Mouse (Mus musculus) CH12.LX (cell line): ENCODE data around the gene Clmp. TPM values are rescaled to one million over a fixed set of nuclear protein-coding genes. Genes with fewer than 3 reads are reported as not detected.

Experiments used
- DNase-seq: peaks from one replicate; pipeline ENCODE4 v3.0.0-alpha.2; 2013; ENCODE audit errors: extremely low read depth
- H3K27ac ChIP-seq: 2 replicates; pipeline ENCODE4 v1.5.1; 2012; ENCODE audit warnings: low read depth, mild to moderate bottlenecking, control low read depth, moderate library complexity; ENCODE audit not compliant: insufficient read depth
- H3K27me3 ChIP-seq: replicated peaks from 2 replicates; pipeline ENCODE3; 2012; ENCODE audit warnings: inconsistent platforms
- H3K36me3 ChIP-seq, 2 experiments: replicated peaks in 1 of 2; 2 replicates each; pipeline versions ENCODE3 to v1.6.1; 2012; ENCODE audit warnings: inconsistent platforms in 1 of 2, low read length in 1 of 2, mild to moderate bottlenecking in 1 of 2, mixed read lengths in 1 of 2, moderate library complexity in 1 of 2; ENCODE audit not compliant: control insufficient read depth in 1 of 2, insufficient read depth in 1 of 2
- H3K4me1 ChIP-seq, 2 experiments: 2 replicates each; pipeline ENCODE4 v1.6.1; 2012; ENCODE audit warnings: inconsistent platforms in 1 of 2, moderate library complexity in 1 of 2; ENCODE audit not compliant: insufficient read depth in 2 of 2, control insufficient read depth in 1 of 2
- H3K4me2 ChIP-seq: 2 replicates; pipeline ENCODE4 v1.6.1; 2012; ENCODE audit warnings: low read depth, mild to moderate bottlenecking, control low read depth; ENCODE audit not compliant: poor library complexity, insufficient read depth, severe bottlenecking
- H3K4me3 ChIP-seq, 3 experiments: fragments of 150-350 bp in 1 of 3; sonication (generic) in 1 of 3; replicated peaks in 1 of 3; 2 replicates each; pipeline versions ENCODE3 to v1.5.1; 2011 to 2012; ENCODE audit warnings: low read depth in 2 of 3, low read length in 2 of 3, mild to moderate bottlenecking in 2 of 3, moderate library complexity in 2 of 3, control low read depth in 1 of 3, improper control_type of control experiment in 1 of 3, inconsistent platforms in 1 of 3, mixed read lengths in 1 of 3; ENCODE audit not compliant: poor library complexity in 1 of 3
- H3K79me2 ChIP-seq: replicated peaks from 2 replicates; pipeline ENCODE4 v1.6.1; 2012; ENCODE audit warnings: mild to moderate bottlenecking, moderate library complexity; ENCODE audit not compliant: control insufficient read depth, poor library complexity, insufficient read depth, severe bottlenecking; ENCODE audit errors: extremely low read depth
- H3K9ac ChIP-seq: 2 replicates; pipeline ENCODE4 v1.6.1; 2012; ENCODE audit warnings: low read depth, mild to moderate bottlenecking, control low read depth, moderate library complexity; ENCODE audit not compliant: insufficient read depth
- H3K9me3 ChIP-seq: replicated peaks from 2 replicates; pipeline ENCODE3; 2012; ENCODE audit warnings: low read length, inconsistent platforms, mixed read lengths
- CHD1 ChIP-seq: IDR thresholded peaks from 2 replicates; pipeline ENCODE4 v1.6.1; 2012; ENCODE audit warnings: low read depth, low read length, improper control_type of control experiment, inconsistent platforms
- CHD2 ChIP-seq: IDR thresholded peaks from 2 replicates; pipeline ENCODE4 v1.6.1; 2011; ENCODE audit warnings: low read length, improper control_type of control experiment
- E2F4 ChIP-seq: IDR thresholded peaks from 2 replicates; pipeline ENCODE4 v1.6.1; 2011; ENCODE audit warnings: low read depth, low read length, improper control_type of control experiment; ENCODE audit not compliant: insufficient replicate concordance
- EP300 ChIP-seq: IDR thresholded peaks from 2 replicates; pipeline ENCODE4 v1.6.1; 2011; ENCODE audit warnings: low read length, improper control_type of control experiment
- ETS1 ChIP-seq: conservative IDR thresholded peaks from 2 replicates; pipeline ENCODE4 v1.6.1; 2012; ENCODE audit warnings: low read depth, mild to moderate bottlenecking, inconsistent platforms, low read length, improper control_type of control experiment, moderate library complexity
- HCFC1 ChIP-seq: IDR thresholded peaks from 2 replicates; pipeline ENCODE4 v1.6.1; 2012; ENCODE audit warnings: low read depth, mild to moderate bottlenecking, inconsistent platforms, low read length, improper control_type of control experiment
- JUN ChIP-seq: IDR thresholded peaks from 2 replicates; pipeline ENCODE4 v1.6.1; 2011; ENCODE audit warnings: low read depth, mild to moderate bottlenecking, low read length, improper control_type of control experiment, moderate library complexity; ENCODE audit not compliant: insufficient read depth
- JUND ChIP-seq: conservative IDR thresholded peaks from 2 replicates; pipeline ENCODE4 v1.6.1; 2011; ENCODE audit warnings: low read depth, low read length, improper control_type of control experiment
- KAT2A ChIP-seq: IDR thresholded peaks from 2 replicates; pipeline ENCODE4 v1.6.1; 2012; ENCODE audit warnings: low read length, improper control_type of control experiment, inconsistent platforms; ENCODE audit not compliant: insufficient replicate concordance
- MAFK ChIP-seq: IDR thresholded peaks from 2 replicates; pipeline ENCODE4 v1.6.1; 2011; ENCODE audit warnings: low read length, improper control_type of control experiment; ENCODE audit not compliant: insufficient replicate concordance
- MAX ChIP-seq: IDR thresholded peaks from 2 replicates; pipeline ENCODE4 v1.6.1; 2011; ENCODE audit warnings: low read length, improper control_type of control experiment
- MAZ ChIP-seq: IDR thresholded peaks from 2 replicates; pipeline ENCODE4 v1.6.1; 2012; ENCODE audit warnings: low read depth, mild to moderate bottlenecking, inconsistent platforms, low read length, improper control_type of control experiment, moderate library complexity
- MEF2A ChIP-seq: IDR thresholded peaks from 2 replicates; pipeline ENCODE4 v1.6.1; 2014; ENCODE audit warnings: low read depth, mild to moderate bottlenecking, inconsistent platforms, low read length, improper control_type of control experiment, borderline replicate concordance
- MXI1 ChIP-seq: IDR thresholded peaks from 2 replicates; pipeline ENCODE4 v1.6.1; 2011; ENCODE audit warnings: mild to moderate bottlenecking, low read depth, low read length, improper control_type of control experiment
- PAX5 ChIP-seq: IDR thresholded peaks from 2 replicates; pipeline ENCODE4 v1.6.1; 2012; ENCODE audit warnings: low read length, inconsistent platforms, mixed read lengths
- POLR2A ChIP-seq: IDR thresholded peaks from 2 replicates; pipeline ENCODE4 v1.6.1; 2011; ENCODE audit warnings: low read depth, mild to moderate bottlenecking, improper control_type of control experiment, low read length
- RCOR1 ChIP-seq: conservative IDR thresholded peaks from 2 replicates; pipeline ENCODE4 v1.6.1; 2012; ENCODE audit warnings: low read depth, mild to moderate bottlenecking, inconsistent platforms, low read length, improper control_type of control experiment
- SMC3 ChIP-seq: IDR thresholded peaks from 2 replicates; pipeline ENCODE4 v1.6.1; 2011; ENCODE audit warnings: low read depth, low read length, improper control_type of control experiment
- TCF12 ChIP-seq: IDR thresholded peaks from 2 replicates; pipeline ENCODE4 v1.6.1; 2014; ENCODE audit warnings: low read depth, mild to moderate bottlenecking, inconsistent platforms, low read length, improper control_type of control experiment
- UBTF ChIP-seq: IDR thresholded peaks from 2 replicates; pipeline ENCODE4 v1.6.1; 2012; ENCODE audit warnings: low read depth, mild to moderate bottlenecking, inconsistent platforms, low read length, improper control_type of control experiment, moderate library complexity
- ZNF384 ChIP-seq: IDR thresholded peaks from 2 replicates; pipeline ENCODE4 v1.6.1; 2012; ENCODE audit warnings: low read depth, low read length, improper control_type of control experiment, inconsistent platforms
- dilution Hi-C: fragments of 300-500 bp; cut with MboI; formaldehyde crosslinking; loops from 2 replicates; pipeline ENCODE4 v1.14.3; 2020; ENCODE audit warnings: low sequenced_read_pairs; ENCODE audit not compliant: extremely low pct_unique_long_range_greater_than_20kb, extremely low pct_ligation_motif_present
- in situ Hi-C: fragments of 300-500 bp; cut with MboI; formaldehyde crosslinking; loops from 3 replicates; pipeline ENCODE4 v1.14.3; 2019; ENCODE audit warnings: low sequenced_read_pairs, low pct_ligation_motif_present, low pct_unique_long_range_greater_than_20kb, mixed read lengths
- polyA plus RNA-seq: library from polyadenylated mRNA; unstranded; fragments of >175 nt; gene quantifications from 2 replicates; pipeline ENCODE4 v1.2.1, GENCODE M21; 2012; ENCODE audit warnings: low read depth; ENCODE audit not compliant: insufficient read length
- total RNA-seq, 2 experiments: library from RNA; depleted of rRNA; stranded (reverse); fragments of 300-350 nt in 1 of 2; fragments of >200 nt in 1 of 2; gene quantifications; 2 replicates each; pipeline ENCODE4 v1.2.3; 2012 to 2014

Gene Clmp
- total and polyA plus RNA-seq, 3 experiments = not detected

GRCm38 (mm10) chr9:40641318-40641717 lies 44.4 kb upstream of the Clmp start:
- dilution Hi-C loops = no loop called here
- peaks cover 7 to 30% of the 10 kb centered on the region in 2 experiments for H3K4me1 ChIP-seq
- peaks cover 3% of the 10 kb centered on the region for H3K27me3 ChIP-seq
- H3K4me3 ChIP-seq = no peak overlapping the region
- H3K79me2 ChIP-seq = no peaks in the 10 kb centered on the region
- H3K4me2 ChIP-seq = no peak overlapping the region
- no peak overlapping the region for H3K9ac ChIP-seq
- no peaks in the 10 kb centered on the region for H3K9me3 ChIP-seq
- no peak overlapping the region for H3K27ac ChIP-seq
- H3K36me3 ChIP-seq = no peaks in the 10 kb centered on the region
- in situ Hi-C loops = no loop called here
- DNase-seq = no peak
- TF ChIP-seq MXI1 (no peak), MAFK (no peak), EP300 (no peak), TCF12 (no peak), MEF2A (no peak), SMC3 (no peak), MAX (no peak)

GRCm38 (mm10) chr9:40642470-40643220 lies 43.1 kb upstream of the Clmp start:
- Histone ChIP-seq H3K9me3 (no peaks in the 10 kb centered on the region), H3K9ac (no peak overlapping the region), H3K79me2 (no peaks in the 10 kb centered on the region), H3K4me1 (peaks cover 7 to 30% of the 10 kb centered on the region in 2 experiments), H3K4me3 (no peak overlapping the region), H3K4me2 (no peak overlapping the region), H3K27me3 (no peaks in the 10 kb centered on the region), H3K27ac (no peak overlapping the region), H3K36me3 (no peaks in the 10 kb centered on the region)
- dilution Hi-C loops (no loop called here), in situ Hi-C loops (no loop called here)
- TF ChIP-seq HCFC1 (no peak), UBTF (no peak), ETS1 (no peak), PAX5 (no peak), MAX (no peak), JUN (no peak), POLR2A (no peak), CHD1 (no peak), E2F4 (no peak), ZNF384 (no peak), KAT2A (no peak), RCOR1 (no peak), JUND (no peak), MAZ (no peak), CHD2 (no peak), MAFK (no peak)
- DNase-seq = no peak
